Mouse (Mus musculus) layer of hippocampus, adult 2 months (tissue): ENCODE data around the gene Slf2. TPM values are rescaled to one million over a fixed set of nuclear protein-coding genes. Genes with fewer than 3 reads are reported as not detected.

Source experiments
- DNase-seq, 2 experiments: peaks; one replicate each; pipeline ENCODE4 v3.0.0; 2022; ENCODE audit warnings: low spot score in 2 of 2
- H3K27ac ChIP-seq: fragments of 200-600 bp; 2 replicates; pipeline ENCODE4 v1.8.1; 2022
- H3K4me3 ChIP-seq: fragments of 200-600 bp; 2 replicates; pipeline ENCODE4 v1.8.1; 2022; ENCODE audit warnings: mild to moderate bottlenecking
- CTCF ChIP-seq: fragments of 200-600 bp; conservative IDR thresholded peaks from 2 replicates; pipeline ENCODE4 v1.8.1; 2022; ENCODE audit warnings: antibody characterized with exemption, mild to moderate bottlenecking, moderate library complexity
- long read RNA-seq, 2 experiments: library from polyadenylated mRNA; stranded (forward); transcript quantifications; one replicate each; pipeline ENCODE4 v2.0.0; 2021; ENCODE audit warnings: borderline mapping rate in 2 of 2
- total RNA-seq, 2 experiments: library from RNA; stranded (reverse); gene quantifications; 2 replicates each; pipeline ENCODE4 v1.2.3; 2021

The Slf2 gene
- total RNA-seq: 10 to 100 TPM; 35.6 to 43.9 TPM
- long read RNA-seq, experiment 1, full-length matches to known transcripts: 5 of 13 reads
- long read RNA-seq, experiment 1, partial matches to known transcripts: 6 of 13 reads
- long read RNA-seq, experiment 1, other reads (novel, unspliced or antisense): 2 of 13 reads
- long read RNA-seq, experiment 2, full-length matches to known transcripts: 7 of 19 reads
- long read RNA-seq, experiment 2, partial matches to known transcripts: 10 of 19 reads
- long read RNA-seq, experiment 2, other reads (novel, unspliced or antisense): 2 of 19 reads

DNA sequence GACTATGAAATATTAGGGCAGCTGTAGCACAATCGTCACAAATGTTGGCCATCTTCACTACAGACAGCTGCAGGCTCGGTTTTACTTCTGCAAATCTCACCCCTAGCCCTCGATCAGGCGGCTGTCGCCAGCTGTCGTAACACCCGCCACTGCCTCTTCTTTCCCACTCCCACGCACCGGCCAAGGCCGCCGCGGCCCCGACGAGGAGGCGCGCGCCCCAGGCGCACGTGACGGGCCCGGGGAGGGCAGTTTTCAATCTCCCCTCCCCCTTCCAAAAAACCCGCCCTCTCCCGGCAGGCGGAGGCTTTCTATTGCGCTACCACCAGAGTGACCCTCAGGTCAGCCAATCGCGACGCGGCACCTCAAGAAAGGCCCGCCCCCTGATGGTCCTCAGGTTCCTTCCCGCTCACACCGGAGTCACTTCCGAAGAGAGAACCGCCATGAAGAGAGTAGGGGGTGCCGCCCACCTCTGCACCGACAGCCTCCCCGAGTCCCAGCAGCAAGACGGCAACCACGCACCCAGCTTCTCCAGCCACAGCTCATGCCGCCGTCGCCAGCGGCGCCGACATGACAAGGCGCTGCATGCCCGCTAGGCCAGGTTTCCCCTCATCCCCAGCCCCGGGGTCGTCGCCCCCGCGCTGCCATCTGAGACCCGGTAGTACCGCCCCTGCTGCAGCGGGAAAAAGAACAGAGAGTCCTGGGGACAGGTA, at the start of gene Slf2:
Gene Slf2, plus strand, starts transcription at position 408 of the 710 bp plus-strand sequence.
- peak; percentile 99 for DNase-seq
- peak within 1 kb of the TSS; percentile 95 for H3K27ac ChIP-seq
- peak within 1 kb of the TSS; percentile 93 for H3K4me3 ChIP-seq
- peak; percentile 66 for TF ChIP-seq CTCF

DNA sequence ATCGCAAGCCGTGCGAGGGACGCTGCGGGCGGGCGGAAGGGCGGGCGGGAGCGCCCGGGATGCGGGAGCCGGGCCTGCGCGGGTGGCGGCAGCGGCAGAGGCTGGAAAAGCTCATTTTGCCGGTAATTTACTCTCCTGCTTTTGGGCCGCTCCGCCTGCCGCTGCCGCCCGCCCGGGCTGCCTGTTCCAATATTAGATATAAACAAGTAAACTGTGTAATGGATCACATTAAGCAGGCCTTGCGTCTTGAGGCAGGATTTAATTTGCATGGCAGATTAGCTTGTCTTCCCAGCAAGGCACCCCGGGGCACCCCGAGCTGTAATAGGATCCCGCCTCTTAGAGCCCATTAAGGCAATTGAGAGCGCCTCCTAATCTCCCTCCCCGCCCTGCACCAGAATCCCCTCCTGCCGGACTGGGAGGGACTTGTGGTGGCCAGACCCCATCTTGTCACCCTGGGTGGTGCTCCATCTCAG, 48.4 kb upstream of the Slf2 start:
- DNase-seq: no peak
- H3K4me3 ChIP-seq: peak overlapping the region; percentile 49
- no peak overlapping the region for H3K27ac ChIP-seq
- TF ChIP-seq CTCF: no peak

GRCm38 (mm10) chr19:44884331-44884730, 46.6 kb upstream of the Slf2 start:
- TF ChIP-seq CTCF: no peak
- H3K27ac ChIP-seq: no peak overlapping the region
- no peak overlapping the region for H3K4me3 ChIP-seq
- no peak for DNase-seq

- DNase-seq: no peak
- Histone ChIP-seq H3K27ac (no peak overlapping the region), H3K4me3 (no peak overlapping the region)
- TF ChIP-seq CTCF: no peak
These were observed 44.5 kb upstream of the Slf2 start for GRCm38 (mm10) chr19:44886475-44886874.

- H3K4me3 ChIP-seq: no peak overlapping the region
- H3K27ac ChIP-seq: no peak overlapping the region
- peak; percentile 53 to 80 for DNase-seq
- peak; percentile 95 for TF ChIP-seq CTCF
These were observed 43.2 kb upstream of the Slf2 start for GRCm38 (mm10) chr19:44887679-44888235.

GRCm38 (mm10) chr19:44889548-44889947, 41.4 kb upstream of the Slf2 start:
- no peak for TF ChIP-seq CTCF
- no peak for DNase-seq
- H3K27ac ChIP-seq: no peak overlapping the region

GRCm38 (mm10) chr19:44891446-44891845, 39.5 kb upstream of the Slf2 start:
- H3K27ac ChIP-seq: no peak overlapping the region
- no peak for DNase-seq
- no peak for TF ChIP-seq CTCF

More at GRCm38 (mm10) chr19:44889548-44889947, 41.4 kb upstream of the Slf2 start:
- no peak overlapping the region for H3K4me3 ChIP-seq

DNA sequence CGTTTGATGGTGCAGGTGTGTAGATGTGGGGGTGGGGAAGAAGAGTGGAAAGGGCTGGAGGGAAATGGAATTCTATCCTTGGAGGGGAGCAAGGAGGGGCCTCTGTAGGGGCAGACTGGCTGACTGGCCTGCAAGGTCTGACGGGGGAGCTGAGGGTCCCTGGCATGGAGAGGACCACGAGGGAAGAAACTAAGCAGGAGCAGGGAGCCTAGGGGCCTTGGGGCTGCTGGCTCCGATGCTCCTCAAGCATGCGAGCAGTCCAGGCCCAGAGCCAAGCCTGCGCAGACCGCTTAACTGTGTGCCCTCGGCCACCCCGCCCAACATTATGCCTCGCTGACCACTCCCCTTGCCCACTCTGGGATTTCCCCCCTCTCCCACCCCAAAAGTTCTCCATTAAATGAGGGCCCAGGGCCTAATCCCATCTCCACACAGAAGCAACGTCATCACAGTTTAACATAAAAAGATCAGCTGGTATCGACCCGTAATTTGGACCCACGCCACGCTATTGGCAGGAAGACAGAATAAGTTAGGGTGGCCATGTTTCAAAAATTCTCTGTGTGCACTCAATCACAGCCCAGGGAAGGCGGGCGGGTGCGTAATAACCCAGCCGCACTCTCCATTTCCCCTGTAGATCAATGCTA, 37.6 kb upstream of the Slf2 start:
- Histone ChIP-seq H3K4me3 (peak overlapping the region; percentile 10; the same call in 1 of the 2 replicates), H3K27ac (no peak overlapping the region)
- peak in 1 of 2 experiments; percentile 36 for DNase-seq
- TF ChIP-seq CTCF: no peak

More at GRCm38 (mm10) chr19:44891446-44891845, 39.5 kb upstream of the Slf2 start:
- no peak overlapping the region for H3K4me3 ChIP-seq

DNA sequence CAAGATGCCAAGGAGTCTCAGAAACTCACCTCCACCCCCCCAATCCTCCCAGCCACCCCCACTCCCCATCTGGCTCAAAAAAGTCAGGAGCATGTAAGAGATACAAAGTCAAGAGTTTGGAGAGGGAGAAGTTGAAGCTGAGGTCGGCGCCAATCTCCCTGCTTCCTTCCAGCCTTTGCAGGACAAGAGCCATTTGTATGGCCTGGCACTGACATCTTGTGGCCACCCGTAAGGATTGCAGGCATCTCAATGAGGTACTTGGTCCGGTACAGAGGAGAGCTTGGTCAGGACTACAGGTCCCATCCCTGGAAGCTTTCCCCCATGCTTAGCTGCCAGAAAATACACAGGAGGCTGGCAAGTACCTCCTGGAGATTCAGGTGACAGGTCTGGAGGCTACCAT, 35.7 kb upstream of the Slf2 start:
- peak; percentile 62 to 75 for DNase-seq
- TF ChIP-seq CTCF: peak; percentile 89
- no peak overlapping the region for H3K27ac ChIP-seq

DNA sequence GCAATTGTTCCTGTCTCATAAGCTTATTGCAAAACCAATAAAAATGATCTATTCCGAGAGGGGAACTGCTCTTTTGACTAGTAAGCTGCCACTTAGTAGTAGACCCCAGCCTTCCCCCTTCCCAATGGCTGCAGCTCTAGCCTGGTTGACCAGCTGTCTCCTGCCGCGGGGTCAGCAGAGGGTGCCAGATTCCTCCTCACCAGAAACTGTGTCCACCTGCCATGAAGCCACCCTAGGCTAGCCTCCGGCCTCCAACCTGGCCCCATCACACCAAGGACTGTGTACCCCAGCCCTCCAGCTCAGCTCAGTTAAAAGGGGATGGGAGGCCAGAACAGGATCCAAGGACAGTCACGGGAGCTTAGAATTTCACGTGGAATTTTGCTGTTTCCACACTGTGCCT, 34.5 kb upstream of the Slf2 start:
- no peak for TF ChIP-seq CTCF
- Histone ChIP-seq H3K4me3 (no peak overlapping the region), H3K27ac (no peak overlapping the region)
- no peak for DNase-seq

More for the DNA sequence above, 35.7 kb upstream of the Slf2 start:
- H3K4me3 ChIP-seq: no peak overlapping the region

DNA sequence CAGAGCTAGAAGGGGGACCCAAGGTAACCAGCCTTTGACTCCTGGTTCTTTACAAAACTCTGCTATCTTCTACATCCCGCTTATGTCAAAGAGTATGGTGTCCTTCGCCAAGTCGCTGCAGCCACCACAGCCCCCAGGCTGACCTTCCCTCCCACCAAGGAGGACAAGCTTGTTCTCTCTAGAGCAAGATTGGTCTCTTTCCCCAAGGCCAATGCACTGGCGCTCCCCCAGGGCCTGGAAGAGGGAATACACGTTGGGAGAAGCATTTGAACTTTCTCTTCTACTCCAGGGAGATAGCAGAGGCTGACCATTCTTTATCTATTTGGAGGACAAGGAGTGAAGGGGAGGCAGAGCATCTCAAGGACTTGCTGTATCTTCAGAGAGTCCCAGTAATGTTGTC, 33.4 kb upstream of the Slf2 start:
- H3K4me3 ChIP-seq: no peak overlapping the region
- no peak for DNase-seq
- H3K27ac ChIP-seq: no peak overlapping the region
- no peak for TF ChIP-seq CTCF

GRCm38 (mm10) chr19:44898646-44899045, 32.3 kb upstream of the Slf2 start:
- Histone ChIP-seq H3K4me3 (no peak overlapping the region), H3K27ac (no peak overlapping the region)
- no peak for TF ChIP-seq CTCF
- DNase-seq: no peak
